Mouse (Mus musculus) ES-Bruce4 (cell line): ENCODE results near the gene Otos.

ENCODE experiments used
- EP300 ChIP-seq: IDR thresholded peaks from 2 replicates; pipeline ENCODE4 v1.6.1; 2011; ENCODE audit warnings: low read depth, low read length; ENCODE audit not compliant: insufficient read depth
- POLR2A ChIP-seq: IDR thresholded peaks from one replicate; pipeline ENCODE4 v1.8.1; 2011; ENCODE audit warnings: low read length; ENCODE audit not compliant: insufficient read depth

GRCm38 (mm10) chr1:92667106-92667505 lies 18.5 kb upstream of the Otos start:
- no peak for TF ChIP-seq POLR2A
- TF ChIP-seq EP300, result no peak
